Mouse (Mus musculus) limb, embryonic 14.5 days (tissue): ENCODE data around the gene Ccl26. TPM values are rescaled to one million over a fixed set of nuclear protein-coding genes. Genes with fewer than 3 reads are reported as not detected.
A peak's percentile ranks its signal among the peaks of the same experiment; 100 is the strongest.

ENCODE experiments used
- ATAC-seq: fragments of 200-750 bp; cut with Nextera tagmentation; 2 replicates; pipeline ENCODE4 v1.8.0; 2017; ENCODE audit warnings: low read depth, moderate number of reproducible peaks, moderate TSS enrichment; ENCODE audit not compliant: low FRiP score
- DNase-seq: peaks from one replicate; pipeline ENCODE4 v3.0.0-alpha.2; 2015; ENCODE audit warnings: low spot score
- H3K27ac ChIP-seq: fragments of 300-500 bp; sonication (generic); replicated peaks from 2 replicates; pipeline ENCODE4 v1.5.1; 2014; ENCODE audit warnings: low read depth, mild to moderate bottlenecking, low read length, moderate library complexity, mixed read lengths
- H3K27me3 ChIP-seq: fragments of 300-500 bp; sonication (generic); 2 replicates; pipeline ENCODE4 v1.6.1; 2014; ENCODE audit warnings: low read length, mixed read lengths; ENCODE audit not compliant: control insufficient read depth, insufficient read depth
- H3K36me3 ChIP-seq: fragments of 300-500 bp; sonication (generic); 2 replicates; pipeline ENCODE4 v1.6.1; 2014; ENCODE audit warnings: mild to moderate bottlenecking, low read length, moderate library complexity, mixed read lengths; ENCODE audit not compliant: control insufficient read depth, insufficient read depth
- H3K4me1 ChIP-seq: fragments of 300-500 bp; sonication (generic); 2 replicates; pipeline ENCODE4 v1.6.1; 2014; ENCODE audit warnings: antibody characterized with exemption, low read length, mixed read lengths; ENCODE audit not compliant: control insufficient read depth, insufficient read depth
- H3K4me2 ChIP-seq: fragments of 300-500 bp; sonication (generic); replicated peaks from 2 replicates; pipeline ENCODE4 v1.6.1; 2014; ENCODE audit warnings: low read depth, mild to moderate bottlenecking, low read length, moderate library complexity; ENCODE audit not compliant: severe bottlenecking
- H3K4me3 ChIP-seq: fragments of 300-500 bp; sonication (generic); replicated peaks from 2 replicates; pipeline ENCODE4 v1.5.1; 2014; ENCODE audit warnings: low read length
- H3K9ac ChIP-seq: fragments of 300-500 bp; sonication (generic); 2 replicates; pipeline ENCODE4 v1.6.1; 2014; ENCODE audit warnings: mild to moderate bottlenecking, low read depth, low read length, moderate library complexity; ENCODE audit not compliant: severe bottlenecking
- H3K9me3 ChIP-seq: fragments of 300-500 bp; sonication (generic); 2 replicates; pipeline ENCODE4 v1.6.1; 2016; ENCODE audit warnings: low read length; ENCODE audit not compliant: control insufficient read depth
- POLR2A ChIP-seq: fragments of 200-500 bp; IDR thresholded peaks from 2 replicates; pipeline ENCODE4 v1.8.0; 2012; ENCODE audit warnings: inconsistent platforms, mild to moderate bottlenecking, moderate library complexity, borderline replicate concordance; ENCODE audit not compliant: insufficient read depth, insufficient read length; ENCODE audit errors: extremely low read depth
- WGBS: fragments of 180-500 bp; shearing (Covaris S2); extraction: QIAGEN DNeasy Blood & Tissue Kit; methylation state at CpG from one replicate; pipeline ENCODE4 v1.1.7; 2014; 5-methylcytosine and 5-hydroxymethylcytosine counted together
- polyA plus RNA-seq, 2 experiments: library from polyadenylated mRNA; depleted of rRNA in 1 of 2; stranded (reverse) in 1 of 2; unstranded in 1 of 2; fragments of >200 nt; fragmentation: Nextera tagmentation in 1 of 2; extraction: Ambion mirVana in 1 of 2; gene quantifications; 2 replicates each; pipeline versions ENCODE4 v1.2.1 to v1.2.3; 2012 to 2014

Gene Ccl26
- polyA plus RNA-seq, 2 experiments, result not detected

GRCm38 (mm10) chr5:135544865-135545797, 18.2 kb downstream of the Ccl26 start, which contains the start of gene Hip1:
Gene Hip1, minus strand, starts transcription at chr5:135545120.
- H3K27ac ChIP-seq, result peak within 1 kb of the TSS; percentile 46; the same call in 1 of the 2 replicates
- ATAC-seq, result peak; percentile 98
- H3K4me1 ChIP-seq, result peaks cover 12% of the 10 kb centered on the region
- under 1% methylated on average over 30 of the region's 46 CpGs for whole genome bisulfite sequencing
- H3K36me3 ChIP-seq, result no peaks in the 10 kb centered on the region
- DNase-seq, result peak; percentile 98
- peak within 1 kb of the TSS; percentile 88 for H3K4me2 ChIP-seq
- H3K27me3 ChIP-seq, result no peaks in the 10 kb centered on the region
- peak within 1 kb of the TSS; percentile 73 for H3K4me3 ChIP-seq
- peak; percentile 72; the same call in 1 of the 2 replicates for TF ChIP-seq POLR2A
- H3K9ac ChIP-seq, result peak within 1 kb of the TSS; percentile 65
- H3K9me3 ChIP-seq, result no peaks in the 10 kb centered on the region

- no peak for ATAC-seq
- DNase-seq, result no peak
- Histone ChIP-seq H3K27ac (no peak overlapping the region; the same call in 1 of the 2 replicates), H3K9ac (peak overlapping the region; percentile 65), H3K4me1 (peaks cover 12% of the 10 kb centered on the region), H3K4me2 (peak overlapping the region; percentile 88), H3K27me3 (no peaks in the 10 kb centered on the region), H3K36me3 (no peaks in the 10 kb centered on the region), H3K4me3 (peak overlapping the region; percentile 73), H3K9me3 (no peaks in the 10 kb centered on the region)
- no peak for TF ChIP-seq POLR2A
- 6% methylated on average over 15 of the region's 15 CpGs for WGBS
Observed at GRCm38 (mm10) chr5:135544032-135544558, 19.3 kb downstream of the Ccl26 start.

- Histone ChIP-seq H3K4me2 (no peak overlapping the region), H3K36me3 (no peaks in the 10 kb centered on the region), H3K4me3 (no peak overlapping the region), H3K27me3 (no peaks in the 10 kb centered on the region), H3K9me3 (no peaks in the 10 kb centered on the region), H3K4me1 (peaks cover 3% of the 10 kb centered on the region; the same call in 1 of the 2 replicates), H3K9ac (no peak overlapping the region), H3K27ac (no peak overlapping the region)
- ATAC-seq (no peak), DNase-seq (no peak)
- no peak for TF ChIP-seq POLR2A
- WGBS, result 80% methylated on average over 10 of the region's 10 CpGs
Observed at GRCm38 (mm10) chr5:135537794-135538214, 25.6 kb downstream of the Ccl26 start.

GRCm38 (mm10) chr5:135537326-135537725, 26.0 kb downstream of the Ccl26 start:
- Histone ChIP-seq H3K36me3 (no peaks in the 10 kb centered on the region), H3K27ac (no peak overlapping the region), H3K4me1 (peaks cover 3% of the 10 kb centered on the region; the same call in 1 of the 2 replicates), H3K9ac (no peak overlapping the region), H3K4me3 (no peak overlapping the region), H3K4me2 (no peak overlapping the region), H3K9me3 (no peaks in the 10 kb centered on the region), H3K27me3 (no peaks in the 10 kb centered on the region)
- TF ChIP-seq POLR2A, result no peak
- no peak for DNase-seq
- no peak for ATAC-seq
- WGBS, result 82% methylated on average over 4 of the region's 4 CpGs

GRCm38 (mm10) chr5:135535867-135536266, 27.5 kb downstream of the Ccl26 start:
- H3K27me3 ChIP-seq, result no peaks in the 10 kb centered on the region
- H3K9ac ChIP-seq, result no peak overlapping the region
- H3K4me2 ChIP-seq, result no peak overlapping the region
- no peak for DNase-seq
- no peak overlapping the region for H3K4me3 ChIP-seq
- no peak overlapping the region for H3K27ac ChIP-seq
- H3K9me3 ChIP-seq, result no peaks in the 10 kb centered on the region
- ATAC-seq, result no peak
- H3K4me1 ChIP-seq, result peaks cover 3% of the 10 kb centered on the region; the same call in 1 of the 2 replicates
- no peaks in the 10 kb centered on the region for H3K36me3 ChIP-seq
- TF ChIP-seq POLR2A, result no peak
